Mouse (Mus musculus): ENCODE data around the gene Ap1m2. TPM values are rescaled to one million over a fixed set of nuclear protein-coding genes. Genes with fewer than 3 reads are reported as not detected.
A peak's percentile ranks its signal among the peaks of the same experiment; 100 is the strongest.
"Not testable (repeated sequence)": the region's sequence is repeated elsewhere in the genome, so short reads cannot be mapped to it uniquely, and the experiment has no call there.

The Ap1m2 gene
- polyA plus RNA-seq, 1 experiment from 2014 or later: 53.3 TPM

DNA sequence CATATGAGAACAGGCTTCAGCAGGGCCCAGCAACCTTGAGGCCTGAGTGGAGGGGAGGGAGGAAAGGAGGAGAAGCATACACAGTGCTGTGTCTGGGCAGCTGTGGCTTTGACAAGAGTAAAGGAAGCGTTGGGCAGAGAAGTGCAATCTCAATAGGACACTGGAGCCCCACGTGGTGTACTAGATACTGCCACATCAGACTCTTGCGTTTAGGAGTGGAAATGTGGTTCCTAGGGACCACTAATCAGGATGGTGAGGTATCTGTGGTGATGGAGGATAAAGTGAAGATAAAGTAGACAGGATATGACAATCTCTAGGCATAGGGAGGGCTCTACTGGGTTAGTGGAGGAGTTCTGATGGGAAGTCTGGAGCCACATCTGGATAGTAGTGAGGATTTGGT, 25.4 kb downstream of the Ap1m2 start:
- Histone ChIP-seq H3K9ac (peak overlapping the region; percentile 60), H3K9me3 (no peaks in the 10 kb centered on the region), H3K27ac (no peak overlapping the region), H3K27me3 (no peaks in the 10 kb centered on the region), H3K4me2 (peak overlapping the region; percentile 76), H3K4me3 (peak overlapping the region; percentile 67), H3K36me3 (peaks cover 19% of the 10 kb centered on the region), H3K4me1 (peaks cover 29% of the 10 kb centered on the region)
- ATAC-seq (ENCODE audit: borderline replicate concordance, extremely low read depth, low FRiP score, low TSS enrichment): no peak
- WGBS: 56% methylated on average over 3 of the region's 3 CpGs

GRCm38 (mm10) chr9:21283994-21284393, 28.1 kb downstream of the Ap1m2 start:
- 67% methylated on average over 3 of the region's 3 CpGs for WGBS
- Histone ChIP-seq H3K4me3 (no peak overlapping the region), H3K9ac (no peak overlapping the region), H3K27me3 (no peaks in the 10 kb centered on the region), H3K9me3 (no peaks in the 10 kb centered on the region), H3K4me1 (peaks cover 15% of the 10 kb centered on the region), H3K27ac (no peak overlapping the region), H3K4me2 (no peak overlapping the region), H3K36me3 (peaks cover 43% of the 10 kb centered on the region)
- ATAC-seq (ENCODE audit: borderline replicate concordance, extremely low read depth, low FRiP score, low TSS enrichment): no peak

DNA sequence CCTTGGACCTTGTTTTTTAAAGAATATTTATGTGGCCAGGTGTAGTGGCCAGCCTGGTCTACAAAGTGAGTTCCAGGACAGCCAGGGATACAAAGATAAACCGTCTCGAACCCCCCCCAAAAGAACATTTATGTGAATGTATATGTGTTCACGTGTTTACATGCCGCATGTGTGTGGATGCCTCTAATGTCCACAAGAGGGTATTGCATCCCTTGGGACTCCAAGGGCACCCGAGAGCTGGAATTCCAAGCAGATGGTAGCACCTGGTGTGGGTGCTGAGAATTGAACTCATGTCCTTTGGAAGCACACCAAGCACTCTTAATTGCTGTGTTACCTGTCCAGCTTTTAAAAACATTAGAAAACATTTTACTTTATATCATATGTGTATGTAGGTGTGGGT, 28.5 kb downstream of the Ap1m2 start:
- Histone ChIP-seq H3K9me3 (no peaks in the 10 kb centered on the region), H3K27me3 (no peaks in the 10 kb centered on the region), H3K4me3 (no peak overlapping the region), H3K36me3 (peaks cover 46% of the 10 kb centered on the region), H3K9ac (no peak overlapping the region), H3K27ac (no peak overlapping the region), H3K4me1 (peaks cover 11% of the 10 kb centered on the region), H3K4me2 (no peak overlapping the region)
- ATAC-seq (ENCODE audit: borderline replicate concordance, extremely low read depth, low FRiP score, low TSS enrichment): no peak
- WGBS: 84% methylated on average over 5 of the region's 5 CpGs

DNA sequence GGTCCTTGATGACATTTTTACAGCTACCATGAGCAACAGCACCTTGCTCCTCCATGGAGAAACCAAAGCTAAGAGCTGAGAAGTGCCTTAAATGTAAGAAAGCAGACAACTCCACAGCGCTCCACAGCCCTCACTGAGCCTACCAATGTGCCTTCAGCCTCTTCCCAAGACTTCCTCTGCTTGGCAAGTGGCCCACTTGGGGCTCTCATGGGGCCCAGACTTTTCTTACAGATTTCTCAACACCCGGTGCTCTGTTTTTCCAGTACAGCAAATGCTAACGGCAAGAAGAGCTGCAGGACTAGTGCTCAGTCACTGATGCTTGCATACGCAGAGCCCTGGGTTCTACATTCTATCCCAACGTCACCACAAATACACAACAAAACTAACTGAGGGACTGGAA, 34.4 kb downstream of the Ap1m2 start:
- no peak overlapping the region for H3K9ac ChIP-seq
- no peaks in the 10 kb centered on the region for H3K9me3 ChIP-seq
- no peaks in the 10 kb centered on the region for H3K4me1 ChIP-seq
- ATAC-seq (ENCODE audit: borderline replicate concordance, extremely low read depth, low FRiP score, low TSS enrichment): no peak
- no peak overlapping the region for H3K27ac ChIP-seq
- H3K4me2 ChIP-seq: no peak overlapping the region
- H3K36me3 ChIP-seq: peaks cover 84% of the 10 kb centered on the region
- H3K4me3 ChIP-seq: no peak overlapping the region
- H3K27me3 ChIP-seq: no peaks in the 10 kb centered on the region
- 91% methylated on average over 5 of the region's 5 CpGs for whole genome bisulfite sequencing

GRCm38 (mm10) chr9:21276307-21276706, 35.8 kb downstream of the Ap1m2 start:
- ATAC-seq (ENCODE audit: borderline replicate concordance, extremely low read depth, low FRiP score, low TSS enrichment): no peak
- Histone ChIP-seq H3K4me2 (no peak overlapping the region), H3K36me3 (peaks cover 89% of the 10 kb centered on the region), H3K9ac (no peak overlapping the region), H3K27ac (no peak overlapping the region), H3K4me1 (no peaks in the 10 kb centered on the region), H3K9me3 (no peaks in the 10 kb centered on the region), H3K4me3 (no peak overlapping the region), H3K27me3 (no peaks in the 10 kb centered on the region)
- 87% methylated on average over 8 of the region's 8 CpGs for WGBS

GRCm38 (mm10) chr9:21275727-21276126, 36.4 kb downstream of the Ap1m2 start:
- Histone ChIP-seq H3K9ac (no peak overlapping the region), H3K4me3 (no peak overlapping the region), H3K9me3 (no peaks in the 10 kb centered on the region), H3K27me3 (no peaks in the 10 kb centered on the region), H3K4me2 (no peak overlapping the region), H3K4me1 (no peaks in the 10 kb centered on the region), H3K36me3 (peaks cover 89% of the 10 kb centered on the region), H3K27ac (no peak overlapping the region)
- 79% methylated on average over 12 of the region's 12 CpGs for WGBS
- ATAC-seq (ENCODE audit: borderline replicate concordance, extremely low read depth, low FRiP score, low TSS enrichment): no peak

GRCm38 (mm10) chr9:21275013-21275710, 37.0 kb downstream of the Ap1m2 start:
- no peak overlapping the region for H3K27ac ChIP-seq
- no peak overlapping the region for H3K9ac ChIP-seq
- no peaks in the 10 kb centered on the region for H3K4me1 ChIP-seq
- 75% methylated on average over 7 of the region's 7 CpGs for WGBS
- no peak overlapping the region for H3K4me3 ChIP-seq
- H3K36me3 ChIP-seq: peaks cover 91% of the 10 kb centered on the region
- ATAC-seq (ENCODE audit: borderline replicate concordance, extremely low read depth, low FRiP score, low TSS enrichment): no peak
- no peaks in the 10 kb centered on the region for H3K9me3 ChIP-seq
- H3K27me3 ChIP-seq: no peaks in the 10 kb centered on the region
- H3K4me2 ChIP-seq: no peak overlapping the region

DNA sequence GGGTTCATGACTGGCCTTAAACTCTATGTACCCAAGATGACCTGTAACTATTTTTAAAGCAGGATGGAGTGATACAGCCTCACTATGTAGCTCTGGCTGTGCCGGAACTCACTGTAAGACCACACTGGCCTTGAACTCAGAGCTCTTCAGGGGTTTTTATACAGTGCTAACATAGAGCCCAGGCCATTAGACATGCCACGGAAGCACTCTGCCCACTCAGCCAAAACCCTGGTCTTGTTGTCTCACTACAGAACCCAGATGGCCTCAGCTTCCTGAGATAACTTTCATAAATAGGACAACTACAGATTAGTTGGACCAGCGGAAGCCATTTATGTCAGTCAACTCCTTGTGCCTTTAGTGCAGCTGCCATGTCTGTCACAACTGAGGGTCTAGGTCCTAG, 37.8 kb downstream of the Ap1m2 start:
- Histone ChIP-seq H3K27me3 (no peaks in the 10 kb centered on the region), H3K9ac (no peak overlapping the region), H3K36me3 (peaks cover 90% of the 10 kb centered on the region), H3K9me3 (no peaks in the 10 kb centered on the region), H3K4me2 (no peak overlapping the region), H3K4me1 (no peaks in the 10 kb centered on the region), H3K27ac (no peak overlapping the region), H3K4me3 (no peak overlapping the region)
- no peak for ATAC-seq (ENCODE audit: borderline replicate concordance, extremely low read depth, low FRiP score, low TSS enrichment)
- 93% methylated on average over 3 of the region's 3 CpGs for WGBS

- no peak overlapping the region for H3K27ac ChIP-seq
- no peak overlapping the region for H3K4me2 ChIP-seq
- no peaks in the 10 kb centered on the region for H3K4me1 ChIP-seq
- no peak for ATAC-seq (ENCODE audit: borderline replicate concordance, extremely low read depth, low FRiP score, low TSS enrichment)
- no peak overlapping the region for H3K4me3 ChIP-seq
- peaks cover 90% of the 10 kb centered on the region for H3K36me3 ChIP-seq
- H3K9me3 ChIP-seq: no peaks in the 10 kb centered on the region
- no peaks in the 10 kb centered on the region for H3K27me3 ChIP-seq
- H3K9ac ChIP-seq: no peak overlapping the region
- 73% methylated on average over 7 of the region's 7 CpGs for WGBS
Observed at GRCm38 (mm10) chr9:21273520-21274228, 38.5 kb downstream of the Ap1m2 start.

DNA sequence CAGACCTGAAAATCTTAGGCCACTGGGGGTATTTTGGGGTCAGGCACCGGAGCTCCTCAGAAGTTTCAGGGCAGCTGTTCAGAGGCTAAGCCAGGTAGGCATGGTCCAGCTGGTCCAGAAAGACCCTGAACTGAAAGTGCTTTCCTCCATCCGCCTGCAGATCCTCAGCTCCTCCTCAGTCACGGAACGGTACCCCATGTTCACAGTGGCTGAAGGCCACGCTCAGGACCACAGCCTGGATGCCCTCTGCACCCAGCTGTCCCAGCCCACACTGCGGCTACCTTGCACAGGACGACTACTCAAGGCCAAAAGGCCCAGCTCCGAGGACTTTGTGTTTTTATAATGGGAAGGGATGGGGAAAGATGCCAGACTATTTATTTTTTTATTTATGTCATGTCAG, 39.0 kb downstream of the Ap1m2 start:
- Histone ChIP-seq H3K9me3 (no peaks in the 10 kb centered on the region), H3K27ac (no peak overlapping the region)
- 79% methylated on average over 8 of the region's 8 CpGs for WGBS

DNA sequence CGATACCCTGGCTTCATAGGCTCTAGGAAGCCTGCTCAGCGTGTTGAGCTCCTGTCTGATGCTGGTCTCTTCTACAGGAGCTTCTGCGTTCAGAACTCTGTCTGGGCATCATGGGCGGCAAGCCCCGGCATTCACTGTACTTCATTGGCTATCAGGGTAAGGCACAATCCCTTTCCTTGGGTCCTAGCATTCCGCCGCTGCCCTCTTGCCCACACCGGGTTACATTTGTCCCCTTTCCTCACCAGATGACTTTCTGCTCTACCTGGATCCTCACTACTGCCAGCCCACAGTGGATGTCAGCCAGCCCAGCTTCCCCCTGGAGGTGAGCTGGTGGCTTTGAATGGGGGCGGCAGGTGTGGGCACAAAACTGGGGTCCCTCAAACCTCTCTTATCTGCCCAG, 39.7 kb downstream of the Ap1m2 start:
- no peaks in the 10 kb centered on the region for H3K4me1 ChIP-seq
- no peaks in the 10 kb centered on the region for H3K27me3 ChIP-seq
- H3K9me3 ChIP-seq: no peaks in the 10 kb centered on the region
- peaks cover 90% of the 10 kb centered on the region for H3K36me3 ChIP-seq
- H3K4me3 ChIP-seq: no peak overlapping the region
- no peak overlapping the region for H3K9ac ChIP-seq
- whole genome bisulfite sequencing: 91% methylated on average over 9 of the region's 9 CpGs
- H3K27ac ChIP-seq: no peak overlapping the region
- H3K4me2 ChIP-seq: no peak overlapping the region
- ATAC-seq (ENCODE audit: borderline replicate concordance, extremely low read depth, low FRiP score, low TSS enrichment): no peak

More for the DNA sequence above, 39.0 kb downstream of the Ap1m2 start:
- no peak for ATAC-seq (ENCODE audit: borderline replicate concordance, extremely low read depth, low FRiP score, low TSS enrichment)
- Histone ChIP-seq H3K4me2 (no peak overlapping the region), H3K36me3 (peaks cover 94% of the 10 kb centered on the region), H3K4me3 (no peak overlapping the region), H3K27me3 (no peaks in the 10 kb centered on the region), H3K9ac (no peak overlapping the region), H3K4me1 (no peaks in the 10 kb centered on the region)

DNA sequence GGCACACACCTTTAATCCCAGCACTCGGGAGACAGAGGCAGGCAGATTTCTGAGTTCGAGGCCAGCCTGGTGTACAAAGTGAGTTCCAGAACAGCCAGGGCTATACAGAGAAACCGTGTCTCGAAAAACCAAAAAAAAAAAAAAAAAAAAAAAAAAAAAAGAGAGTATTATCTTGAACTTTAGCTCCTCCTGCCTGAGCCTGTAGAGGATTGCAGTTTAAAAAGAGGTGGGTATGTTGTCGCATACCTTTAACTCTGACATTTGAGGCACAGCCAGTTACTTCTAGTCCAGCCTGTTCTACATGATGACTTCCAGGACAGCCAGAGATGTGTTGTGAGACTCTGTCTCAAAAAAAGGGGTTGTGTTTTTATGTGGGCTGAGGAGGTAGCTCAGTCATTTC, 42.5 kb downstream of the Ap1m2 start:
- H3K36me3 ChIP-seq: peaks cover 64% of the 10 kb centered on the region
- H3K27ac ChIP-seq; H3K27me3 ChIP-seq; H3K9ac ChIP-seq; ATAC-seq (ENCODE audit: borderline replicate concordance, extremely low read depth, low FRiP score, low TSS enrichment); H3K4me3 ChIP-seq; H3K4me2 ChIP-seq; H3K9me3 ChIP-seq: not testable (repeated sequence)
- 72% methylated on average over 5 of the region's 5 CpGs for WGBS
- peaks cover 14% of the 10 kb centered on the region for H3K4me1 ChIP-seq

Data from lung, embryonic 15.5 days (tissue).